Mouse (Mus musculus) CD4-positive, CD25-positive, alpha-beta regulatory T cell, adult 2 months (primary cell): Measurements from ENCODE around the gene Kcnip2.

ENCODE experiments used
- DNase-seq: peaks from one replicate; pipeline ENCODE4 v3.0.0-alpha.2; 2012; ENCODE audit warnings: low read depth, low spot score

The Kcnip2 gene

GRCm38 (mm10) chr19:45815831-45816405 is at the start of gene Kcnip2:
Gene Kcnip2, minus strand, starts transcription at chr19:45816061.
- peak; percentile 60 for DNase-seq

- DNase-seq, result no peak
Measured at GRCm38 (mm10) chr19:45855284-45855920, 39.5 kb upstream of the Kcnip2 start.

- peak; percentile 34 for DNase-seq
Measured at GRCm38 (mm10) chr19:45854521-45854920, 38.7 kb upstream of the Kcnip2 start.

GRCm38 (mm10) chr19:45847733-45848093 is 31.9 kb upstream of the Kcnip2 start:
- DNase-seq, result no peak

GRCm38 (mm10) chr19:45847016-45847732 is 31.3 kb upstream of the Kcnip2 start:
- peak; percentile 66 for DNase-seq

- DNase-seq, result no peak
Measured at GRCm38 (mm10) chr19:45844209-45844608, 28.3 kb upstream of the Kcnip2 start.

GRCm38 (mm10) chr19:45843424-45843823 is 27.6 kb upstream of the Kcnip2 start:
- peak; percentile 85 for DNase-seq

GRCm38 (mm10) chr19:45837050-45837994 is 21.5 kb upstream of the Kcnip2 start:
- no peak for DNase-seq

- no peak for DNase-seq
Measured at GRCm38 (mm10) chr19:45835490-45835889, 19.6 kb upstream of the Kcnip2 start.

- no peak for DNase-seq
Measured at GRCm38 (mm10) chr19:45833665-45834064, 17.8 kb upstream of the Kcnip2 start.

- no peak for DNase-seq
Measured at GRCm38 (mm10) chr19:45830679-45831078, 14.8 kb upstream of the Kcnip2 start.

GRCm38 (mm10) chr19:45827736-45828135 is 11.9 kb upstream of the Kcnip2 start:
- no peak for DNase-seq

GRCm38 (mm10) chr19:45827125-45827524 is 11.3 kb upstream of the Kcnip2 start:
- DNase-seq, result no peak

GRCm38 (mm10) chr19:45826146-45826545 is 10.3 kb upstream of the Kcnip2 start:
- no peak for DNase-seq

GRCm38 (mm10) chr19:45821832-45822231 is 6.0 kb upstream of the Kcnip2 start:
- no peak for DNase-seq

GRCm38 (mm10) chr19:45817816-45818490 is 2.1 kb upstream of the Kcnip2 start:
- DNase-seq, result no peak

GRCm38 (mm10) chr19:45816727-45817126 is 866 bp upstream of the Kcnip2 start:
- no peak for DNase-seq

- no peak for DNase-seq
Measured at GRCm38 (mm10) chr19:45815170-45815569, 691 bp downstream of the Kcnip2 start.

GRCm38 (mm10) chr19:45813801-45814200 is 2.1 kb downstream of the Kcnip2 start:
- DNase-seq, result peak; percentile 39

- DNase-seq, result peak; percentile 88
Measured at GRCm38 (mm10) chr19:45813263-45813662, 2.6 kb downstream of the Kcnip2 start.

GRCm38 (mm10) chr19:45812673-45813252 is 3.1 kb downstream of the Kcnip2 start:
- DNase-seq, result no peak
